Mouse (Mus musculus) embryonic facial prominence, embryonic 10.5 days (tissue): ENCODE results near the gene Tgfb3. TPM values are rescaled to one million over a fixed set of nuclear protein-coding genes. Genes with fewer than 3 reads are reported as not detected.
A peak's percentile ranks its signal among the peaks of the same experiment; 100 is the strongest.

Experiments used
- DNase-seq: peaks from one replicate; pipeline ENCODE4 v3.0.0-alpha.2; 2017; ENCODE audit warnings: low spot score
- H3K27ac ChIP-seq: fragments of 300-500 bp; sonication (generic); replicated peaks from 2 replicates; pipeline ENCODE4 v1.5.1; 2016; ENCODE audit warnings: mild to moderate bottlenecking
- H3K27me3 ChIP-seq: fragments of 300-500 bp; sonication (generic); replicated peaks from 2 replicates; pipeline ENCODE4 v1.6.1; 2016; ENCODE audit warnings: low read depth, mild to moderate bottlenecking; ENCODE audit not compliant: poor library complexity, severe bottlenecking
- H3K36me3 ChIP-seq: fragments of 300-500 bp; sonication (generic); replicated peaks from 2 replicates; pipeline ENCODE4 v1.6.1; 2016; ENCODE audit warnings: mild to moderate bottlenecking, moderate library complexity
- H3K4me1 ChIP-seq: fragments of 300-500 bp; sonication (generic); 2 replicates; pipeline ENCODE4 v1.6.1; 2016
- H3K4me3 ChIP-seq: fragments of 300-500 bp; sonication (generic); 2 replicates; pipeline ENCODE4 v1.5.1; 2016; ENCODE audit warnings: mild to moderate bottlenecking, moderate library complexity
- H3K9me3 ChIP-seq: fragments of 300-500 bp; sonication (generic); 2 replicates; pipeline ENCODE4 v1.6.1; 2016; ENCODE audit warnings: mild to moderate bottlenecking
- WGBS: fragments of 180-500 bp; shearing (Covaris S2); methylation state at CpG from one replicate; pipeline ENCODE4 v1.1.7; 2016; 5-methylcytosine and 5-hydroxymethylcytosine counted together
- polyA plus RNA-seq: library from polyadenylated mRNA; unstranded; fragments of >200 nt; fragmentation: Nextera tagmentation; extraction: Ambion mirVana; gene quantifications from 2 replicates; pipeline ENCODE4 v1.2.1, GENCODE M21; 2016

Gene Tgfb3
- polyA plus RNA-seq, 1 experiment from 2014 or later, result 14.4 TPM

GRCm38 (mm10) chr12:86102686-86103085 lies 23.8 kb upstream of the Tgfb3 start:
- Histone ChIP-seq H3K27me3 (no peaks in the 10 kb centered on the region; the same call in 1 of the 2 replicates), H3K9me3 (no peaks in the 10 kb centered on the region), H3K27ac (no peak overlapping the region), H3K4me3 (no peak overlapping the region), H3K36me3 (peaks cover 8% of the 10 kb centered on the region; the same call in 1 of the 2 replicates), H3K4me1 (peaks cover 25% of the 10 kb centered on the region)
- WGBS, result 88% methylated on average over 8 of the region's 8 CpGs
- DNase-seq, result no peak

- Histone ChIP-seq H3K4me1 (peaks cover 25% of the 10 kb centered on the region), H3K27ac (no peak overlapping the region), H3K36me3 (peaks cover 16% of the 10 kb centered on the region; the same call in 1 of the 2 replicates), H3K9me3 (no peaks in the 10 kb centered on the region), H3K4me3 (no peak overlapping the region), H3K27me3 (no peaks in the 10 kb centered on the region; the same call in 1 of the 2 replicates)
- DNase-seq, result no peak
- 86% methylated on average over 3 of the region's 3 CpGs for WGBS
Observed at GRCm38 (mm10) chr12:86100711-86101110, 21.9 kb upstream of the Tgfb3 start.

- H3K4me1 ChIP-seq, result peaks cover 9% of the 10 kb centered on the region; the same call in 1 of the 2 replicates
- no peak overlapping the region for H3K27ac ChIP-seq
- no peaks in the 10 kb centered on the region for H3K27me3 ChIP-seq
- DNase-seq, result no peak
- no peak overlapping the region for H3K4me3 ChIP-seq
- WGBS, result 89% methylated on average over 11 of the region's 11 CpGs
- peaks cover 11% of the 10 kb centered on the region; the same call in 1 of the 2 replicates for H3K36me3 ChIP-seq
- H3K9me3 ChIP-seq, result no peaks in the 10 kb centered on the region
Observed at GRCm38 (mm10) chr12:86097781-86098180, 18.9 kb upstream of the Tgfb3 start.

GRCm38 (mm10) chr12:86095806-86096205 lies 17.0 kb upstream of the Tgfb3 start:
- H3K4me3 ChIP-seq, result no peak overlapping the region

GRCm38 (mm10) chr12:86094075-86094474 lies 15.2 kb upstream of the Tgfb3 start:
- 93% methylated on average over 4 of the region's 4 CpGs for WGBS

More at GRCm38 (mm10) chr12:86095806-86096205, 17.0 kb upstream of the Tgfb3 start:
- 89% methylated on average over 4 of the region's 4 CpGs for WGBS
- H3K27ac ChIP-seq, result no peak overlapping the region
- H3K36me3 ChIP-seq, result peaks cover 8% of the 10 kb centered on the region; the same call in 1 of the 2 replicates
- peaks cover 26% of the 10 kb centered on the region for H3K4me1 ChIP-seq
- H3K9me3 ChIP-seq, result no peaks in the 10 kb centered on the region
- no peaks in the 10 kb centered on the region for H3K27me3 ChIP-seq
- no peak for DNase-seq

GRCm38 (mm10) chr12:86091601-86092132 lies 12.8 kb upstream of the Tgfb3 start:
- peak overlapping the region; percentile 30 for H3K4me3 ChIP-seq
- peak; percentile 59 for DNase-seq
- peak overlapping the region; percentile 45; the same call in 1 of the 2 replicates for H3K27ac ChIP-seq
- WGBS, result 29% methylated on average over 18 of the region's 18 CpGs
- no peaks in the 10 kb centered on the region for H3K9me3 ChIP-seq
- H3K4me1 ChIP-seq, result peaks cover 26% of the 10 kb centered on the region
- H3K27me3 ChIP-seq, result no peaks in the 10 kb centered on the region
- H3K36me3 ChIP-seq, result peaks cover 24% of the 10 kb centered on the region

More at GRCm38 (mm10) chr12:86094075-86094474, 15.2 kb upstream of the Tgfb3 start:
- H3K27ac ChIP-seq, result no peak overlapping the region
- no peaks in the 10 kb centered on the region for H3K9me3 ChIP-seq
- no peak overlapping the region for H3K4me3 ChIP-seq
- H3K27me3 ChIP-seq, result no peaks in the 10 kb centered on the region
- H3K4me1 ChIP-seq, result peaks cover 21% of the 10 kb centered on the region
- H3K36me3 ChIP-seq, result peaks cover 17% of the 10 kb centered on the region
- DNase-seq, result no peak

- WGBS, result 68% methylated on average over 4 of the region's 4 CpGs
- Histone ChIP-seq H3K4me3 (no peak overlapping the region), H3K36me3 (peaks cover 28% of the 10 kb centered on the region), H3K4me1 (peaks cover 26% of the 10 kb centered on the region), H3K27me3 (no peaks in the 10 kb centered on the region), H3K27ac (no peak overlapping the region), H3K9me3 (no peaks in the 10 kb centered on the region)
- DNase-seq, result no peak
Observed at GRCm38 (mm10) chr12:86090764-86091163, 11.9 kb upstream of the Tgfb3 start.

GRCm38 (mm10) chr12:86088042-86088441 lies 9.2 kb upstream of the Tgfb3 start:
- Histone ChIP-seq H3K9me3 (no peaks in the 10 kb centered on the region), H3K4me1 (peaks cover 31% of the 10 kb centered on the region), H3K36me3 (peaks cover 32% of the 10 kb centered on the region), H3K4me3 (no peak overlapping the region), H3K27me3 (no peaks in the 10 kb centered on the region), H3K27ac (no peak overlapping the region)
- DNase-seq, result no peak
- WGBS, result 71% methylated on average over 7 of the region's 7 CpGs

GRCm38 (mm10) chr12:86086550-86086949 lies 7.7 kb upstream of the Tgfb3 start:
- 79% methylated on average over 8 of the region's 8 CpGs for WGBS
- Histone ChIP-seq H3K4me3 (no peak overlapping the region), H3K27me3 (no peaks in the 10 kb centered on the region), H3K9me3 (no peaks in the 10 kb centered on the region), H3K4me1 (peaks cover 23% of the 10 kb centered on the region), H3K27ac (no peak overlapping the region), H3K36me3 (peaks cover 32% of the 10 kb centered on the region)
- DNase-seq, result no peak

- peaks cover 2% of the 10 kb centered on the region for H3K27me3 ChIP-seq
- WGBS, result 88% methylated on average over 7 of the region's 7 CpGs
- peaks cover 32% of the 10 kb centered on the region for H3K36me3 ChIP-seq
Observed at GRCm38 (mm10) chr12:86085873-86086272, 7.0 kb upstream of the Tgfb3 start.

GRCm38 (mm10) chr12:86082481-86083012 lies 3.7 kb upstream of the Tgfb3 start, which contains the start of gene Ift43:
Gene Ift43, plus strand, starts transcription at chr12:86082541.
- peak within 1 kb of the TSS; percentile 75 for H3K4me3 ChIP-seq
- WGBS, result under 1% methylated on average over 35 of the region's 35 CpGs
- H3K27me3 ChIP-seq, result peaks cover 17% of the 10 kb centered on the region
- H3K27ac ChIP-seq, result peak within 1 kb of the TSS; percentile 83
- peaks cover 24% of the 10 kb centered on the region for H3K4me1 ChIP-seq
- H3K36me3 ChIP-seq, result peaks cover 15% of the 10 kb centered on the region
- DNase-seq, result peak; percentile 91
- no peaks in the 10 kb centered on the region for H3K9me3 ChIP-seq

More at GRCm38 (mm10) chr12:86085873-86086272, 7.0 kb upstream of the Tgfb3 start:
- no peak overlapping the region for H3K4me3 ChIP-seq
- no peaks in the 10 kb centered on the region for H3K9me3 ChIP-seq
- no peak for DNase-seq
- no peak overlapping the region for H3K27ac ChIP-seq
- peaks cover 16% of the 10 kb centered on the region for H3K4me1 ChIP-seq

- WGBS, result under 1% methylated on average over 31 of the region's 31 CpGs
- peaks cover 47% of the 10 kb centered on the region for H3K27me3 ChIP-seq
Observed at GRCm38 (mm10) chr12:86079202-86079667, 394 bp upstream of the Tgfb3 start.

GRCm38 (mm10) chr12:86078176-86078552 lies 677 bp downstream of the Tgfb3 start:
- H3K4me3 ChIP-seq, result peak overlapping the region; percentile 71
- WGBS, result 7% methylated on average over 9 of the region's 9 CpGs
- peaks cover 41% of the 10 kb centered on the region for H3K4me1 ChIP-seq
- no peak for DNase-seq
- H3K27me3 ChIP-seq, result peaks cover 47% of the 10 kb centered on the region
- no peaks in the 10 kb centered on the region; the same call in 1 of the 2 replicates for H3K36me3 ChIP-seq
- peak overlapping the region; percentile 96 for H3K27ac ChIP-seq
- no peaks in the 10 kb centered on the region for H3K9me3 ChIP-seq

More at GRCm38 (mm10) chr12:86079202-86079667, 394 bp upstream of the Tgfb3 start:
- Histone ChIP-seq H3K36me3 (no peaks in the 10 kb centered on the region; the same call in 1 of the 2 replicates), H3K9me3 (no peaks in the 10 kb centered on the region), H3K4me1 (peaks cover 46% of the 10 kb centered on the region), H3K4me3 (peak overlapping the region; percentile 71), H3K27ac (peak overlapping the region; percentile 96)
- peak; percentile 93 for DNase-seq
